Mouse (Mus musculus) adrenal gland, postnatal 10 days (tissue): Measurements from ENCODE around the gene Tmem161b. TPM values are rescaled to one million over a fixed set of nuclear protein-coding genes. Genes with fewer than 3 reads are reported as not detected.
"Not testable (repeated sequence)": the region's sequence is repeated elsewhere in the genome, so short reads cannot be mapped to it uniquely, and the experiment has no call there.

ENCODE experiments used
- DNase-seq: peaks from one replicate; pipeline ENCODE4 v3.0.0; 2021; ENCODE audit warnings: mixed read lengths
- long read RNA-seq, 2 experiments: library from polyadenylated mRNA; stranded (forward); transcript quantifications; one replicate each; pipeline ENCODE4 v2.0.0; 2021
- total RNA-seq, 2 experiments: library from RNA; stranded (reverse); gene quantifications; 2 replicates each; pipeline ENCODE4 v1.2.3; 2021

Gene Tmem161b
- 10 to 100 TPM; 22.6 to 23.6 TPM for total RNA-seq
- long read RNA-seq, experiment 1, transcript Tmem161b-201 (12 exons, 2,857 nt): major isoform, 5 of 14 reads
- long read RNA-seq, experiment 1, partial matches to known transcripts: 0 of 14 reads
- long read RNA-seq, experiment 1, other reads (novel, unspliced or antisense): 8 of 14 reads
- long read RNA-seq, experiment 2, transcript Tmem161b-201 (12 exons, 2,857 nt): major isoform, 7 of 12 reads
- long read RNA-seq, experiment 2, partial matches to known transcripts: 0 of 12 reads
- long read RNA-seq, experiment 2, other reads (novel, unspliced or antisense): 2 of 12 reads

GRCm38 (mm10) chr13:84221820-84222681, at the start of gene Tmem161b:
Gene Tmem161b, plus strand, starts transcription at chr13:84222296.
- peak; percentile 90 for DNase-seq

GRCm38 (mm10) chr13:84185835-84186234, 36.3 kb upstream of the Tmem161b start:
- DNase-seq: not testable (repeated sequence)

- DNase-seq: no peak
These were observed 29.4 kb upstream of the Tmem161b start for GRCm38 (mm10) chr13:84192723-84193122.

- no peak for DNase-seq
These were observed 541 bp downstream of the Tmem161b start for GRCm38 (mm10) chr13:84222682-84222992.

- DNase-seq: no peak
These were observed 922 bp downstream of the Tmem161b start for GRCm38 (mm10) chr13:84223018-84223417.

GRCm38 (mm10) chr13:84234019-84234418, 11.9 kb downstream of the Tmem161b start:
- DNase-seq: no peak

GRCm38 (mm10) chr13:84236768-84237167, 14.7 kb downstream of the Tmem161b start:
- DNase-seq: no peak

GRCm38 (mm10) chr13:84238184-84238583, 16.1 kb downstream of the Tmem161b start:
- DNase-seq: no peak

- no peak for DNase-seq
These were observed 26.0 kb downstream of the Tmem161b start for GRCm38 (mm10) chr13:84248065-84248464.

GRCm38 (mm10) chr13:84251295-84251694, 29.2 kb downstream of the Tmem161b start:
- no peak for DNase-seq

GRCm38 (mm10) chr13:84255047-84255446, 33.0 kb downstream of the Tmem161b start:
- DNase-seq: no peak

- not testable (repeated sequence) for DNase-seq
These were observed 42.3 kb downstream of the Tmem161b start for GRCm38 (mm10) chr13:84264418-84264817.

- no peak for DNase-seq
These were observed 54.1 kb downstream of the Tmem161b start for GRCm38 (mm10) chr13:84276246-84276645.

- no peak for DNase-seq
These were observed 58.3 kb downstream of the Tmem161b start for GRCm38 (mm10) chr13:84280352-84280751.

- no peak for DNase-seq
These were observed 60.9 kb downstream of the Tmem161b start for GRCm38 (mm10) chr13:84282966-84283365.

- DNase-seq: no peak
These were observed 62.9 kb downstream of the Tmem161b start for GRCm38 (mm10) chr13:84284764-84285558.

- DNase-seq: no peak
These were observed 63.5 kb downstream of the Tmem161b start for GRCm38 (mm10) chr13:84285559-84285945.

GRCm38 (mm10) chr13:84299445-84300053, 77.5 kb downstream of the Tmem161b start:
- DNase-seq: no peak

GRCm38 (mm10) chr13:84343272-84343671, 121.2 kb downstream of the Tmem161b start:
- no peak for DNase-seq

- DNase-seq: no peak
These were observed 121.8 kb downstream of the Tmem161b start for GRCm38 (mm10) chr13:84343691-84344495.

GRCm38 (mm10) chr13:84344711-84345110, 122.6 kb downstream of the Tmem161b start:
- DNase-seq: no peak
